Mouse (Mus musculus) embryonic facial prominence, embryonic 13.5 days (tissue): ENCODE measurements around the gene Fhad1. TPM values are rescaled to one million over a fixed set of nuclear protein-coding genes. Genes with fewer than 3 reads are reported as not detected.

Source experiments
- ATAC-seq: fragments of 200-750 bp; cut with Nextera tagmentation; 2 replicates; pipeline ENCODE4 v1.8.0; 2017; ENCODE audit warnings: low read depth; ENCODE audit not compliant: insufficient number of reproducible peaks, insufficient read depth, low FRiP score, low TSS enrichment
- H3K27ac ChIP-seq: fragments of 300-500 bp; sonication (generic); 2 replicates; pipeline ENCODE4 v1.5.1; 2015; ENCODE audit warnings: moderate library complexity, mild to moderate bottlenecking, inconsistent platforms
- H3K27me3 ChIP-seq: fragments of 300-500 bp; sonication (generic); 2 replicates; pipeline ENCODE4 v1.6.1; 2015; ENCODE audit warnings: mild to moderate bottlenecking, inconsistent platforms
- H3K36me3 ChIP-seq: fragments of 300-500 bp; sonication (generic); 2 replicates; pipeline ENCODE4 v1.6.1; 2015; ENCODE audit warnings: mild to moderate bottlenecking, inconsistent platforms
- H3K4me1 ChIP-seq: fragments of 300-500 bp; sonication (generic); 2 replicates; pipeline ENCODE4 v1.6.1; 2015; ENCODE audit warnings: inconsistent platforms
- H3K4me2 ChIP-seq: fragments of 300-500 bp; sonication (generic); 2 replicates; pipeline ENCODE4 v1.6.1; 2015; ENCODE audit warnings: moderate library complexity, mild to moderate bottlenecking, inconsistent platforms
- H3K4me3 ChIP-seq: fragments of 300-500 bp; sonication (generic); 2 replicates; pipeline ENCODE4 v1.5.1; 2015; ENCODE audit warnings: mild to moderate bottlenecking, inconsistent platforms
- H3K9ac ChIP-seq: fragments of 300-500 bp; sonication (generic); 2 replicates; pipeline ENCODE4 v1.6.1; 2015; ENCODE audit warnings: mild to moderate bottlenecking, inconsistent platforms
- H3K9me3 ChIP-seq: fragments of 300-500 bp; sonication (generic); 2 replicates; pipeline ENCODE4 v1.6.1; 2016; ENCODE audit warnings: inconsistent platforms
- WGBS: fragments of 180-500 bp; shearing (Covaris S2); methylation state at CpG from one replicate; pipeline ENCODE4 v1.1.7; 2015; ENCODE audit warnings: mixed read lengths; 5-methylcytosine and 5-hydroxymethylcytosine counted together
- polyA plus RNA-seq: library from polyadenylated mRNA; unstranded; fragments of >200 nt; fragmentation: Nextera tagmentation; extraction: Ambion mirVana; gene quantifications from 2 replicates; pipeline ENCODE4 v1.2.1, GENCODE M21; 2015

Gene Fhad1
- 0.91 and 1.3 TPM in 2 replicates for polyA plus RNA-seq

GRCm38 (mm10) chr4:142014659-142015608, at the start of gene Fhad1:
TSS of gene Fhad1 (minus strand) at chr4:142015082.
- Histone ChIP-seq H3K4me2 (peak within 1 kb of the TSS; percentile 75), H3K4me3 (peak within 1 kb of the TSS; percentile 42), H3K9ac (peak within 1 kb of the TSS; percentile 58), H3K36me3 (no peaks in the 10 kb centered on the region), H3K27ac (no peak within 1 kb of the TSS), H3K4me1 (peaks cover 28% of the 10 kb centered on the region), H3K9me3 (no peaks in the 10 kb centered on the region), H3K27me3 (peaks cover 35% of the 10 kb centered on the region)
- 1% methylated on average over 44 of the region's 46 CpGs for WGBS
- peak; percentile 76 for ATAC-seq

- peaks cover 40% of the 10 kb centered on the region for H3K4me1 ChIP-seq
- H3K9me3 ChIP-seq: no peaks in the 10 kb centered on the region
- 90% methylated on average over 8 of the region's 8 CpGs for WGBS
- no peak for ATAC-seq
- no peak overlapping the region for H3K27ac ChIP-seq
- no peaks in the 10 kb centered on the region for H3K27me3 ChIP-seq
- no peak overlapping the region for H3K9ac ChIP-seq
- no peak overlapping the region for H3K4me3 ChIP-seq
- H3K36me3 ChIP-seq: no peaks in the 10 kb centered on the region
- H3K4me2 ChIP-seq: no peak overlapping the region
These were observed 48.2 kb upstream of the Fhad1 start for GRCm38 (mm10) chr4:142063057-142063534.

- Histone ChIP-seq H3K9me3 (no peaks in the 10 kb centered on the region), H3K4me1 (peaks cover 39% of the 10 kb centered on the region), H3K4me2 (no peak overlapping the region), H3K4me3 (no peak overlapping the region), H3K27ac (no peak overlapping the region), H3K27me3 (no peaks in the 10 kb centered on the region), H3K9ac (no peak overlapping the region), H3K36me3 (no peaks in the 10 kb centered on the region)
- no peak for ATAC-seq
- whole genome bisulfite sequencing: 70% methylated on average over 23 of the region's 23 CpGs
These were observed 46.8 kb upstream of the Fhad1 start for GRCm38 (mm10) chr4:142061485-142062240.

- H3K4me2 ChIP-seq: no peak overlapping the region
- H3K36me3 ChIP-seq: no peaks in the 10 kb centered on the region
- 69% methylated on average over 18 of the region's 18 CpGs for WGBS
- H3K9me3 ChIP-seq: no peaks in the 10 kb centered on the region
- ATAC-seq: no peak
- H3K27ac ChIP-seq: peak overlapping the region; percentile 22; the same call in 1 of the 2 replicates
- no peak overlapping the region for H3K9ac ChIP-seq
- no peak overlapping the region for H3K4me3 ChIP-seq
- H3K4me1 ChIP-seq: peaks cover 31% of the 10 kb centered on the region
- H3K27me3 ChIP-seq: no peaks in the 10 kb centered on the region
These were observed 45.8 kb upstream of the Fhad1 start for GRCm38 (mm10) chr4:142060455-142061378.

- no peak for ATAC-seq
These were observed 44.9 kb upstream of the Fhad1 start for GRCm38 (mm10) chr4:142059841-142060193.

GRCm38 (mm10) chr4:142059113-142059840, 44.4 kb upstream of the Fhad1 start:
- Histone ChIP-seq H3K4me2 (no peak overlapping the region), H3K36me3 (no peaks in the 10 kb centered on the region), H3K4me3 (no peak overlapping the region), H3K27ac (no peak overlapping the region), H3K9me3 (no peaks in the 10 kb centered on the region), H3K27me3 (no peaks in the 10 kb centered on the region), H3K9ac (no peak overlapping the region), H3K4me1 (peaks cover 26% of the 10 kb centered on the region)
- ATAC-seq: no peak
- WGBS: 85% methylated on average over 13 of the region's 13 CpGs

More at GRCm38 (mm10) chr4:142059841-142060193, 44.9 kb upstream of the Fhad1 start:
- Histone ChIP-seq H3K9me3 (no peaks in the 10 kb centered on the region), H3K4me2 (no peak overlapping the region), H3K36me3 (no peaks in the 10 kb centered on the region), H3K27me3 (no peaks in the 10 kb centered on the region), H3K4me1 (peaks cover 26% of the 10 kb centered on the region), H3K9ac (no peak overlapping the region), H3K4me3 (no peak overlapping the region), H3K27ac (no peak overlapping the region)
- WGBS: 81% methylated on average over 8 of the region's 8 CpGs

GRCm38 (mm10) chr4:142057529-142058216, 42.8 kb upstream of the Fhad1 start:
- Histone ChIP-seq H3K4me3 (no peak overlapping the region), H3K4me2 (no peak overlapping the region), H3K36me3 (no peaks in the 10 kb centered on the region), H3K9me3 (no peaks in the 10 kb centered on the region), H3K9ac (no peak overlapping the region), H3K27me3 (no peaks in the 10 kb centered on the region), H3K27ac (0 out of 2 replicates have a peak overlapping the region, but pooled peaks have one; percentile 16), H3K4me1 (peaks cover 32% of the 10 kb centered on the region)
- no peak for ATAC-seq
- 63% methylated on average over 22 of the region's 22 CpGs for WGBS

GRCm38 (mm10) chr4:142055600-142055999, 40.7 kb upstream of the Fhad1 start:
- peaks cover 26% of the 10 kb centered on the region for H3K4me1 ChIP-seq
- no peak overlapping the region for H3K27ac ChIP-seq
- H3K9me3 ChIP-seq: no peaks in the 10 kb centered on the region
- no peaks in the 10 kb centered on the region for H3K36me3 ChIP-seq
- H3K4me2 ChIP-seq: no peak overlapping the region
- ATAC-seq: no peak
- H3K9ac ChIP-seq: no peak overlapping the region
- H3K4me3 ChIP-seq: no peak overlapping the region
- H3K27me3 ChIP-seq: no peaks in the 10 kb centered on the region
- 82% methylated on average over 8 of the region's 8 CpGs for WGBS

GRCm38 (mm10) chr4:142054580-142054979, 39.7 kb upstream of the Fhad1 start:
- Histone ChIP-seq H3K27ac (no peak overlapping the region), H3K9ac (no peak overlapping the region), H3K4me1 (peaks cover 22% of the 10 kb centered on the region), H3K9me3 (no peaks in the 10 kb centered on the region), H3K27me3 (no peaks in the 10 kb centered on the region), H3K4me3 (no peak overlapping the region), H3K4me2 (no peak overlapping the region), H3K36me3 (no peaks in the 10 kb centered on the region)
- ATAC-seq: no peak
- 82% methylated on average over 11 of the region's 11 CpGs for WGBS
